Mouse (Mus musculus) forebrain, embryonic 16.5 days (tissue): ENCODE data around the gene Aplp1. TPM values are rescaled to one million over a fixed set of nuclear protein-coding genes. Genes with fewer than 3 reads are reported as not detected.
A peak's percentile ranks its signal among the peaks of the same experiment; 100 is the strongest.

Experiments used
- ATAC-seq: fragments of 200-750 bp; cut with Nextera tagmentation; 2 replicates; pipeline ENCODE4 v1.8.0; 2017; ENCODE audit warnings: mild to moderate bottlenecking, moderate library complexity
- H3K27ac ChIP-seq: fragments of 300-500 bp; sonication (generic); 2 replicates; pipeline ENCODE4 v1.5.1; 2014; ENCODE audit warnings: low read length, control low read depth
- H3K27me3 ChIP-seq: fragments of 300-500 bp; sonication (generic); replicated peaks from 2 replicates; pipeline ENCODE4 v1.6.1; 2014; ENCODE audit warnings: low read length; ENCODE audit not compliant: control insufficient read depth, insufficient read depth
- H3K36me3 ChIP-seq: fragments of 300-500 bp; sonication (generic); 2 replicates; pipeline ENCODE4 v1.6.1; 2014; ENCODE audit not compliant: control insufficient read depth, insufficient read depth
- H3K4me1 ChIP-seq: fragments of 300-500 bp; sonication (generic); replicated peaks from 2 replicates; pipeline ENCODE4 v1.6.1; 2014; ENCODE audit warnings: low read length; ENCODE audit not compliant: control insufficient read depth, insufficient read depth
- H3K4me2 ChIP-seq: fragments of 300-500 bp; sonication (generic); 2 replicates; pipeline ENCODE4 v1.6.1; 2014; ENCODE audit warnings: mild to moderate bottlenecking, low read length, control low read depth
- H3K4me3 ChIP-seq: fragments of 300-500 bp; sonication (generic); replicated peaks from 2 replicates; pipeline ENCODE4 v1.5.1; 2014; ENCODE audit warnings: mild to moderate bottlenecking, low read length, control low read depth
- H3K9ac ChIP-seq: fragments of 300-500 bp; sonication (generic); replicated peaks from 2 replicates; pipeline ENCODE4 v1.6.1; 2014; ENCODE audit warnings: low read depth, low read length, control low read depth
- H3K9me3 ChIP-seq: fragments of 300-500 bp; sonication (generic); 2 replicates; pipeline ENCODE4 v1.6.1; 2016; ENCODE audit warnings: low read length; ENCODE audit not compliant: control insufficient read depth
- WGBS: fragments of 180-500 bp; shearing (Covaris S2); extraction: QIAGEN DNeasy Blood & Tissue Kit; methylation state at CpG from one replicate; pipeline ENCODE4 v1.1.7; 2014; 5-methylcytosine and 5-hydroxymethylcytosine counted together
- polyA plus RNA-seq: library from polyadenylated mRNA; unstranded; fragments of >200 nt; fragmentation: Nextera tagmentation; extraction: Ambion mirVana; gene quantifications from 2 replicates; pipeline ENCODE4 v1.2.1, GENCODE M21; 2015

The Aplp1 gene
- polyA plus RNA-seq, 1 experiment from 2014 or later, result 649 TPM

GRCm38 (mm10) chr7:30421175-30421889 lies 24.0 kb downstream of the Aplp1 start, which contains the start of gene Nfkbid:
Nfkbid (plus strand) TSS chr7:30421732.
- no peaks in the 10 kb centered on the region for H3K9me3 ChIP-seq
- WGBS, result 9% methylated on average over 31 of the region's 31 CpGs
- peak within 1 kb of the TSS; percentile 71 for H3K9ac ChIP-seq
- H3K4me1 ChIP-seq, result peaks cover 12% of the 10 kb centered on the region
- peaks cover 5% of the 10 kb centered on the region; the same call in 1 of the 2 replicates for H3K27me3 ChIP-seq
- H3K27ac ChIP-seq, result peak within 1 kb of the TSS; percentile 49; the same call in 1 of the 2 replicates
- peak within 1 kb of the TSS; percentile 69 for H3K4me2 ChIP-seq
- peak within 1 kb of the TSS; percentile 65 for H3K4me3 ChIP-seq
- no peaks in the 10 kb centered on the region; the same call in 1 of the 2 replicates for H3K36me3 ChIP-seq
- ATAC-seq, result peak; percentile 27

GRCm38 (mm10) chr7:30420673-30421072 lies 24.7 kb downstream of the Aplp1 start:
- ATAC-seq, result no peak
- peaks cover 12% of the 10 kb centered on the region for H3K4me1 ChIP-seq
- no peaks in the 10 kb centered on the region for H3K9me3 ChIP-seq
- 86% methylated on average over 3 of the region's 3 CpGs for WGBS
- H3K4me2 ChIP-seq, result no peak overlapping the region
- peaks cover 5% of the 10 kb centered on the region; the same call in 1 of the 2 replicates for H3K27me3 ChIP-seq
- H3K36me3 ChIP-seq, result no peaks in the 10 kb centered on the region
- H3K9ac ChIP-seq, result no peak overlapping the region
- no peak overlapping the region for H3K4me3 ChIP-seq
- no peak overlapping the region for H3K27ac ChIP-seq

GRCm38 (mm10) chr7:30419561-30420499 lies 25.5 kb downstream of the Aplp1 start, which contains the start of gene Hcst:
Hcst (minus strand) TSS chr7:30419854.
- WGBS, result 76% methylated on average over 10 of the region's 10 CpGs
- no peak within 1 kb of the TSS for H3K4me2 ChIP-seq
- H3K9me3 ChIP-seq, result no peaks in the 10 kb centered on the region
- ATAC-seq, result no peak
- peaks cover 12% of the 10 kb centered on the region for H3K4me1 ChIP-seq
- H3K4me3 ChIP-seq, result no peak within 1 kb of the TSS
- peaks cover 5% of the 10 kb centered on the region; the same call in 1 of the 2 replicates for H3K27me3 ChIP-seq
- H3K27ac ChIP-seq, result no peak within 1 kb of the TSS
- H3K36me3 ChIP-seq, result no peaks in the 10 kb centered on the region
- no peak within 1 kb of the TSS for H3K9ac ChIP-seq

- H3K4me3 ChIP-seq, result no peak overlapping the region
- H3K9me3 ChIP-seq, result no peaks in the 10 kb centered on the region
- H3K36me3 ChIP-seq, result no peaks in the 10 kb centered on the region
- H3K9ac ChIP-seq, result no peak overlapping the region
- no peak overlapping the region for H3K27ac ChIP-seq
- no peak for ATAC-seq
- H3K4me2 ChIP-seq, result no peak overlapping the region
- H3K4me1 ChIP-seq, result peaks cover 7% of the 10 kb centered on the region
- H3K27me3 ChIP-seq, result peaks cover 5% of the 10 kb centered on the region; the same call in 1 of the 2 replicates
- 82% methylated on average over 9 of the region's 9 CpGs for WGBS
Measured at GRCm38 (mm10) chr7:30417856-30418255, 27.5 kb downstream of the Aplp1 start.

- Histone ChIP-seq H3K27ac (no peak within 1 kb of the TSS), H3K36me3 (no peaks in the 10 kb centered on the region), H3K4me1 (no peaks in the 10 kb centered on the region), H3K4me2 (no peak within 1 kb of the TSS), H3K9me3 (no peaks in the 10 kb centered on the region), H3K27me3 (0 out of 2 replicates have a peak, but pooled peaks cover 4% of the 10 kb centered on the region), H3K9ac (no peak within 1 kb of the TSS), H3K4me3 (no peak within 1 kb of the TSS)
- WGBS, result 73% methylated on average over 5 of the region's 5 CpGs
- ATAC-seq, result no peak
Measured at GRCm38 (mm10) chr7:30413596-30413995, 31.7 kb downstream of the Aplp1 start, which contains the start of gene Tyrobp. Tyrobp (plus strand) TSS chr7:30413760.

GRCm38 (mm10) chr7:30412735-30413147 lies 32.6 kb downstream of the Aplp1 start:
- 59% methylated on average over 4 of the region's 4 CpGs for WGBS
- Histone ChIP-seq H3K27me3 (0 out of 2 replicates have a peak, but pooled peaks cover 4% of the 10 kb centered on the region), H3K36me3 (no peaks in the 10 kb centered on the region), H3K9me3 (no peaks in the 10 kb centered on the region), H3K9ac (no peak overlapping the region), H3K27ac (no peak overlapping the region), H3K4me2 (no peak overlapping the region), H3K4me3 (no peak overlapping the region), H3K4me1 (no peaks in the 10 kb centered on the region)
- ATAC-seq, result no peak

GRCm38 (mm10) chr7:30411023-30411422 lies 34.3 kb downstream of the Aplp1 start:
- no peaks in the 10 kb centered on the region for H3K9me3 ChIP-seq
- 0 out of 2 replicates have a peak, but pooled peaks cover 4% of the 10 kb centered on the region for H3K27me3 ChIP-seq
- WGBS, result 84% methylated on average over 3 of the region's 3 CpGs
- H3K9ac ChIP-seq, result no peak overlapping the region
- H3K27ac ChIP-seq, result no peak overlapping the region
- H3K4me2 ChIP-seq, result no peak overlapping the region
- H3K4me3 ChIP-seq, result no peak overlapping the region
- no peaks in the 10 kb centered on the region for H3K36me3 ChIP-seq
- no peaks in the 10 kb centered on the region for H3K4me1 ChIP-seq
- ATAC-seq, result no peak

GRCm38 (mm10) chr7:30409789-30410188 lies 35.5 kb downstream of the Aplp1 start:
- Histone ChIP-seq H3K4me1 (no peaks in the 10 kb centered on the region), H3K27ac (no peak overlapping the region), H3K4me2 (no peak overlapping the region), H3K36me3 (no peaks in the 10 kb centered on the region), H3K4me3 (no peak overlapping the region), H3K9ac (no peak overlapping the region), H3K9me3 (no peaks in the 10 kb centered on the region), H3K27me3 (0 out of 2 replicates have a peak, but pooled peaks cover 4% of the 10 kb centered on the region)
- 90% methylated on average over 2 of the region's 2 CpGs for WGBS
- no peak for ATAC-seq

- no peak overlapping the region for H3K27ac ChIP-seq
- H3K9ac ChIP-seq, result no peak overlapping the region
- no peak overlapping the region for H3K4me2 ChIP-seq
- no peaks in the 10 kb centered on the region for H3K36me3 ChIP-seq
- no peak overlapping the region for H3K4me3 ChIP-seq
- no peaks in the 10 kb centered on the region for H3K9me3 ChIP-seq
- H3K4me1 ChIP-seq, result no peaks in the 10 kb centered on the region
- H3K27me3 ChIP-seq, result 0 out of 2 replicates have a peak, but pooled peaks cover 4% of the 10 kb centered on the region
- no peak for ATAC-seq
- 75% methylated on average over 3 of the region's 3 CpGs for WGBS
Measured at GRCm38 (mm10) chr7:30408639-30409038, 36.7 kb downstream of the Aplp1 start.
